Mouse (Mus musculus): ENCODE measurements at regions not wholly inside any gene's neighbourhood (a gene's known extent, or its start where the extent isn't known, plus 50 kb on each side); places are given as distances from the start of the nearest gene placed in this dataset.

DNA sequence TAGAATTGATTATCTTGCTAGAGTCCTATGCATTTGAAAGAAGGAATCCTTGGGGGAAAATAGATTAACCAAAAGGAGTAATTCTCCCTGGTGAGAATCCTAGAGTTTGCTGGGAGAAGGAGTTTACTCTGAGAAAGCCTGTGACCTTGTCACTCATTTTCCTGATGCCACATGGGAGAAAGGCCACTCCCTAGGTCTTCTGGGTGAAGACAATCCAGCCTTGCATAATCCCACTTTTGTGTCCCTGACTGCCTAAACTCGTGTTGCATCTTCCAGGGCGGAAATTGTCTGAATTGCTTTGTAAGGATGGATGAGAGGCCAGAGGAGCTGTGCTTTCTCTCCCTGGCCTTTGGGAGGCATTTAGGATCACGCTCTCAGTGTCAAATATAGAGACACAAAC, 490.2 kb downstream of the Slc4a3 start:
- TF ChIP-seq CTCF (IDR thresholded peaks at IDR 0.05; ENCODE audit: insufficient read depth, low read length) (no peak), POLR2A (IDR thresholded peaks at IDR 0.05; ENCODE audit: borderline replicate concordance, extremely low read depth, low read depth, low read length) (no peak)
